Mouse (Mus musculus) R1 (cell line): Measurements from ENCODE around the gene Klf12.
A peak's percentile ranks its signal among the peaks of the same experiment; 100 is the strongest.

ENCODE experiments used
- DNase-seq: peaks from one replicate; pipeline ENCODE4 v3.0.0-alpha.2; 2018; ENCODE audit warnings: low read depth, low spot score

The Klf12 gene

DNA sequence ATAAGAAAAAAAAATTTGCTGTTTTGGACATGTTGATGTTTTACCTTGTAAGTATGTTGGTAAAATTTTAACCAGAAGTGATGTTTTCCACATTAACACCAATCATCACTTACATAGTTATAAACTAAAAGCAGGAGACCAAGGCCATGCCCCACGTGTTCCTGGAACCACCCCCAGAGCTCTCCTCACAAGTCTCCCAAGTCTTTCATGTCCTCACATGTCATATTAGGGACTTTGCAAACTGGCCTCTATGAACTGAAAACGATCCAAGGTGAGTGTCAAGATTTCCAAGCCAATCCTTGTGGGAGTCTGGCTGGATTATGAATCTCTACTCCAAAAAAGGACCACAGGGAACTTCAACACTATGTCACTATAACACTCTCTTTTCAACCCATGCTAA, 231.6 kb downstream of the Klf12 start:
- DNase-seq = no peak

GRCm38 (mm10) chr14:100045431-100045830, 239.0 kb downstream of the Klf12 start:
- DNase-seq = peak; percentile 54

DNA sequence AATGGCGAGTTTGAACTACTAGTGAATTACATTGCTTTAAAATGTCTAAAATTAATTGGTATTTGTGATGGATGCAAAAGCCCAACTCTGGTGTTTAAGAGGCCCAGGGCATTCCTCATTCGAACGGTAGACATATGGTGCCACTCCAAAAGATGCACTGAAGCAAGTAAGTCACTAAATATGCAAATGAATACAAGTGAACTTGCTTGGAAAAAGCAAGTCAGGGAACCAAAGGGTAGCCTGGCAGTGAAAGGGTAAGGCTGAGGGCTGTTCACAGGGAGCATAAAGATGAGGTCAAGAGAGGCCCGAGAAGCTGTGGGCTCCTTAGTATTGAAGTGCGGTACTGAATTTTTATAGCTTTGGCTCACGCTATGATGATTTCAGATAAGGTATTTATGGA, 242.7 kb downstream of the Klf12 start:
- no peak for DNase-seq

DNA sequence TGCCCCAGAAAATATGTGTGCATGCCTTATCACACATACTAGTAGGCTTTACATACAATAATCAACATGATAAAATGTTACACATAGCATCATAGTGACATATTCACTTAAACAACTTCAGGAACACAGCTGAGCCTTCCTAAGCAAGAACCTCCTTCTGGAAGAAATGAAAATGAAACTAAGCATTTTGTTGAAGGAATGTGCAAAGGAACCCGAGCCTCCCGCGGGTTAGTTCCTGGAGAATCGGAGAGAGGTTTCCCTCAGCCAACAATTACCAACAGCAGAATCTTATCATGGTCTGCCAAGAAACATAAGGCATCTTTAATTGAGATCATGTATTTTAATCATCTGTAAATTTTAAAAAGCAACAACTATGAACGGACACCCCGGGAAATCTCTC, 257.8 kb downstream of the Klf12 start:
- no peak for DNase-seq

- DNase-seq = no peak
Measured at GRCm38 (mm10) chr14:100017219-100017618, 267.3 kb downstream of the Klf12 start.

GRCm38 (mm10) chr14:100010525-100010924, 274.0 kb downstream of the Klf12 start:
- no peak for DNase-seq

DNA sequence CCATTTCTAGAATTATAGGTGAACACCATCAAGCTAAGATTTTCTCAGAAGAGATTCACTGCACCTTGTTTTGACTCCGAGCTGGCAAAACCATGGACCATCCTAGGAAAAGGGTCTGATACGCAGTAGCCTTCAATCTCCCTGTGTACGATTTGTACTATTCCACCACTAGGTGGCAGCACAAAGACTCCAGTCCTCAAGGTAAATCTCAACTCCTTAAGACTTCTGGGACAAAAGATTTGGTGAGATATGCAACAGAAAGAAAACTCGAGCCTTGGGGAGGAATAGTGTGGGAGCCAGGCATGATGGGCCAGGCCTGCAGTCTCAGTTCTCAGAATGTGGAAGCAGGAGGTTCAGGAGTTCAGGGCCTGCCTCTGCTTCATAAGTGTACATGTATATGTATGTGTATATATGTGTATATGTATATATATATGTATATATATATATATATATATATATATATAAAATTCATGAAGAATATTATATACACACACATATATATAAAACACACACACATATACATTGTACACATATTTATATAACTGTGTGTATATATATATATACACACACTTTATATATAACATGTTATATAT, 274.6 kb downstream of the Klf12 start:
- DNase-seq = peak; percentile 86

DNA sequence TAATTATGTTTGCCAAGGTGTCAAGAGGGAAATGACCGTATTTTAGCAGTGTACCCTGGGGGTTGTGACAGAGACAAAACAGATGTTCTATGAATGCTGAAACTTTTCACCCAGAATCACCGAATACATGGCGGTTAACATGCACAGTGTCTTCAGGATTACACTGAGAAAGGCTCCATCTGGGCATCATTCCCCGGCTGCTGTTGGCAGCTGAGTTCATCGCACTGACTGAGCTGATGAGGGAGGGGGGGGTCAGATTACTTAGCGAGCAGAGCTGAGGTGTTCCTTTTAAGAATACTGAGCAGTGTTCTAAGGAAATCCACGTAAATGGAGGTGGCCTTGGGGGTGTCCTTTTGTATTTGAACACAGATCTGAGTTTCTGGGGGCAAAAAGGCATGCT, 301.0 kb downstream of the Klf12 start:
- DNase-seq = no peak

GRCm38 (mm10) chr14:99981209-99981608, 303.3 kb downstream of the Klf12 start:
- DNase-seq = no peak

- no peak for DNase-seq
Measured at GRCm38 (mm10) chr14:99967920-99968319, 316.6 kb downstream of the Klf12 start.

GRCm38 (mm10) chr14:99960500-99961229, 323.8 kb downstream of the Klf12 start:
- no peak for DNase-seq

DNA sequence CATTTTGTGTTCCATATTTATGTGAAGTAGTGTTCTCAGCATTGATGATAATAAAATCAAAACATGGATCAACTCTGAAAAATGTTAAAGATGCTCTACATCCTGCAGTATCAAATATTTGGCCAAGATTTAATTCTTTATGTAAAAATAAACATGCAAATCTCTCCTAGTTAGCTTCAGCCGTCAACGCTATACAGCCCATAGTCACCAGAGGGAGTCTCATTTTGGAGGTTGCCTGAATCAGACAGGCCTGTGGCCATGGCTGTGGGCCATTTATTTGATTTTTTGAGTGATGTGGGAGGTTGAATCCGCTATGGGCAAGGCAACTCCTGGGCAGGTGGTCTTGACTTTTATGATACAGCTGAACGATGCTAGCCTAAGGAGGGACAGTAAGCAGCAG, 329.3 kb downstream of the Klf12 start:
- DNase-seq = no peak

DNA sequence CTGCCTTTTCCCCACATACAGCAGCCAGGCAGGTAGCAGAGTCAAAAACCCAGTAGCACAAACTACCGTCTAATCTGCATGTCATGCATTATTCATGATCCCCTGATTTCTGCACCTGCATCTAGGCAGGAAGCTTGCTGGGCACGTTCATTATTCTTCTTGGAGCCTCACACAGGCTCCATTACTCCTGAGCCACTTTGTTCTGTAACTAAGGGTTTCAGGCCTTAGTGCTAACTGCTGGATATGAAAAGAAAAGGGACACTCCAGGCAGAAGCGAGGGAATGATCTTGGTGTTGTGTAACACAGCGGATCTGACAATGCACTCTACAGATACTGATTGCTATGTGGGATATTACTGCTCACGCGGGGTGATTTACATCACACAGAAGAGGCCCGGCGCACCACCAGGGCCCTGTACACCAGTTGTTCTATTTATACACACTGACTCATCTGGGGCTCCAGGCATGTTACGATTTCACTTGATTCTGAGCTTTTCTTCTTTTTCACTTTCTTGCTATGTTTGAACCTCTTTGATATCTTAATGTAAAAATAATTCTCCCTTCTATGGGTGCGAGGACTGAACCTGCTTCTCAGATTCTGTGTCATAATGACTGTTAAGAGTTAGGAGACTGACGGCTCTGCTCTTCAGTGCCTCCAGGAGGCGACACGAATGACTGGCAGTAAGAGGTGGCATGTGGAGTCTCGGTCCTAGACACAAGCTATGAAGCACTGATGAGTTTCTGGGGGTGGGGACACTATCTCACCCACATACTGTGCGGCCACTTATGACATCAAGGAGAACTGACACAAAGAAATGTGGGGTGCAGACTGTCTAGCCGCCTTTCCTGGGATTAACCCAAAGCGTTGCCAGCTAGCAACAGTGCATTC, 340.0 kb downstream of the Klf12 start:
- DNase-seq = peak; percentile 80

DNA sequence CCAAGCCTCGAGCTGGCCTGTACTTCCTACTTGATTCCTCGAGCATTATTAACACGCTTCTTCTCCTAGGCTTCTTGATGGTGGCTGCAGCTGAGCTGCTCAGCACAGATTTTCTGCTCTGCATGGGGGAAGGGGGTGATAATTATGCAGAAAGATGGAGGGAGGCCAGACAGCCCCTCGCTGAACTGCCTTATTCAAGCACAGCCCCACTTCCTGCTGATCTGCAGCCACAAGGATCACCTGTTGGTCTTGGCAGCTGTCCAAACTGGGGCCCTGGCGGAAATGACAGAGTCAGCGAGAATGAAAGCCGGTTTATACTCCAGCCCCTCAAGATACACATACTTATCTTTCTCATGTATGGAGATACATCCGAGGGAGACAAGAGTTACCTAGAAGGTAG, 341.3 kb downstream of the Klf12 start:
- DNase-seq = peak; percentile 80

GRCm38 (mm10) chr14:99933456-99933855, 351.0 kb downstream of the Klf12 start:
- DNase-seq = no peak

DNA sequence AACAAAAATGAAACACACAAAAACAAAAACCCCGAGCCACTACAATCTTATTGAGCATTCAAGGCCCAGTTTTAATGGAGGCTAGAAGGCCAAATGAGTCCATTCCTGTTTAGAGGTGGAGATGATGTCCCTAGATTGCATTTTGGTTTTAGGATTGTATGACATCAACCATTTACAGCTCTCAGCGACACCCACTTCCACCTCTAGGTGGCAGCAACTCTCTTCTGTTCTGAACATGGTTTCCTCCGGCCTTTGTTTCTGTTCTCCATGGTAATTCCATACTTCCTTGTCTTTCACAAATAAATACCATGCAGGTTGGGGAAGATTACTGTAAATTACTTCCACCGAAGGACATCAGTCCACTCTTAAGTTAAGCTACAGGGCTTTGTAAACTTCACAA, 352.6 kb downstream of the Klf12 start:
- peak; percentile 70 for DNase-seq

DNA sequence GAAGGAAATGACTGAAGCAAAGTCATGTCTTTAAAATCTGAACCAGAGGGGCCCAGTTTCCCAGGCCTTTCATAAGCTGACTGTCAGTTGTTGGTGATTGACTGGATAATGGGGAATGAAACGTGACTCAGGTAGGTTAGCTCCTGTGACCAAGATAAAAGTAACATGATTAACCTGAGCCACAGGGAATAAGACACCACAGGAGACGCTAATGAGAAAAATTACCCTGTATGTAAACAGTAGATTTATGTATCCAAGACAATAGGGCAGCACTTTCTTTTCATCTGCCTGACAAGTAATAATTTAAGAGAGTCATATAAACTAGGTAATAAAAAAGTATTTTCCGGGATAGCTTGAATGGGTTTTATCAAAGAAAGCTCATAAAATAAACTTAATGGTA, 372.6 kb downstream of the Klf12 start:
- no peak for DNase-seq

DNA sequence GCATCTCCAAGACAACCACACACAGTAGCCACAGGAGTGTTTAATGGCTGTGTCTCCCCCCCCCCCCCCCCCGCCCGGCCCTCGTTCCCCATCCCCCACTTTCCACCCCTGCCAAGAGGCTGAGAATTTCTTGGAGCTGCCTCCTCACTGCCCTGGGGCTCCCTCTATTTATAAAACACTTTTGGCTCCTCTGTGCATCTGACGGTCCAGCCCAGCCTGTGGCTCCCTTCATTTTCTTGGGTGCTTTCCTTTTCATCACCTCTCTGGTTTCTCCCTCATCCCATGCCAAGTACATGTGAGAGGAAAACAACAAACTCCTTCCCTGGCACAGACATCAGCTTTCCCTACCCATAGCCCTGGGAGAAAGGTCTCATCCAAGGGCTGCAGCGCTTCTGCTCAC, 373.6 kb downstream of the Klf12 start:
- DNase-seq = no peak

GRCm38 (mm10) chr14:99900902-99901301, 383.6 kb downstream of the Klf12 start:
- DNase-seq = no peak

GRCm38 (mm10) chr14:99898861-99899260, 385.6 kb downstream of the Klf12 start:
- DNase-seq = no peak

GRCm38 (mm10) chr14:99894708-99895383, 389.6 kb downstream of the Klf12 start:
- peak; percentile 72 for DNase-seq

- DNase-seq = no peak
Measured at GRCm38 (mm10) chr14:99894062-99894461, 390.4 kb downstream of the Klf12 start.
